Mouse (Mus musculus): ENCODE data around the gene 4930480E11Rik. TPM values are rescaled to one million over a fixed set of nuclear protein-coding genes. Genes with fewer than 3 reads are reported as not detected.
"Not testable (repeated sequence)": the region's sequence is repeated elsewhere in the genome, so short reads cannot be mapped to it uniquely, and the experiment has no call there.

The 4930480E11Rik gene
- not detected in 2 replicates for total RNA-seq (2017)

- no peak for ATAC-seq (ENCODE audit: extremely low read depth, insufficient number of reproducible peaks, low FRiP score, poor library complexity, severe bottlenecking)
Measured at GRCm38 (mm10) chrX:78369343-78369742, at the start of gene 4930480E11Rik. Gene 4930480E11Rik (plus strand): TSS chrX:78369643.

GRCm38 (mm10) chrX:78403346-78403745 is 33.9 kb downstream of the 4930480E11Rik start:
- ATAC-seq (ENCODE audit: extremely low read depth, insufficient number of reproducible peaks, low FRiP score, poor library complexity, severe bottlenecking): not testable (repeated sequence)

Other genes starting within 250 kb of the 4930480E11Rik start
- gene Gm5938, start 244.2 kb upstream of the 4930480E11Rik start, total RNA-seq (2017): not detected in 2 replicates
- not detected in 2 replicates for gene Obp1b, start 182.9 kb upstream of the 4930480E11Rik start, total RNA-seq (2017)
- gene Gm14743, start 123.7 kb upstream of the 4930480E11Rik start, total RNA-seq (2017): not detected in 2 replicates
- 1.5 and 1.6 TPM in 2 replicates for gene Prrg1, start 214.3 kb downstream of the 4930480E11Rik start, total RNA-seq (2017)

All from neutrophil, adult 5-6 weeks (primary cell).